Mouse (Mus musculus): ENCODE measurements at regions not wholly inside any gene's neighbourhood (a gene's known extent, or its start where the extent isn't known, plus 50 kb on each side); places are given as distances from the start of the nearest gene placed in this dataset.

DNA sequence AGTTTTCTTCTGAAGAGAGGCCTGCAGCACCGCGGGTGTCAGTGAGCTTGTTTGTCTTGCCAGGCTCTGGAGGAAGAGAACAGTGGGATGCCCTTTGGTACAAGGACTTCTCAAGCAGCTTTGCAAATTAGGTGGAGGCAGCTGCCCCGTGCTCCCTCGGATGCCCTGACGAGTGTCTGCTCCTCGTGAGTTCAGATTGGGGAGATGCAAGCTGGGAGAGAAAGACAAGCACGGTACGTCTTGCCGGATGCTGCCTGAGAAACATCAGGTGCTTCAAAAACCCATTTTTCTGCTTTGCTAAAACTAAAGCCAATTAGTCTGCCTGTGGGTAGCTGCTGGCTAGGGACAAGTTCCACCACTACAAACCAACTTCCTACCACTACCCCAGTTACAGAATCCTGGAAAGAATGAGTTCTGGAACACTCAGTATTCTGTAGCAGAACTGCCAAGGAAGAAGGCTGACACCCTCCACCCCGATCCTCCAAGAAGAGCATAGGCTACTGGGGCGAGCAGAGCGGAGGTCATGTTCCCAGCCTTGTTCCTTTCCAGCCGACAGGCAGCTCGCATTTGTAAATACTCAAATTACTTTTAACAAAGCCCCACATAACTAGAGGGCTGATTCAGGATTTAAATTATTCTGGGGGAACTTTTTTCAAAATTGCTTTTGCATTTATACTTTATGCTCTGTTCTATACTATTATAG is 245.3 kb downstream of the Rngtt start:
- TF ChIP-seq CTCF (IDR thresholded peaks at IDR 0.05; ENCODE audit: extremely low read depth, insufficient read length, insufficient replicate concordance, low read depth, low read length), result no peak
- TF ChIP-seq POLR2A (IDR thresholded peaks at IDR 0.05; ENCODE audit: low read depth, low read length), result no peak

Measured in small intestine, adult 2 months (tissue).